Mouse (Mus musculus): ENCODE measurements around the gene Magi3.

- TF ChIP-seq USF1 (IDR thresholded peaks at IDR 0.05; ENCODE audit: low read depth) (no peak), CTCF (IDR thresholded peaks at IDR 0.05; ENCODE audit: control insufficient read depth, insufficient read depth, insufficient read length) (no peak), MAX (IDR thresholded peaks at IDR 0.05) (no peak)
Observed at GRCm38 (mm10) chr3:104220295-104220965, at the start of gene Magi3.
